ENCODE assay signal across 8 mouse cellular contexts in genomic region chr16:25041855-25042529, GRCm38 (mm10).
A peak's percentile ranks its signal among the peaks of the same experiment; 100 is the strongest.
DNase-seq lines count a peak whose midpoint lies in the region; ATAC-seq and TF ChIP-seq lines count a peak whose summit lies in the region.

No protein-coding gene starts in this region.

- no peaks in the 10 kb centered on the region for H3K9me3 ChIP-seq in intestine, embryonic 15.5 days
- no peaks in the 10 kb centered on the region for H3K9me3 ChIP-seq in stomach, postnatal 0 days (ENCODE audit: control insufficient read depth, low read length)

- no peak for TF ChIP-seq CTCF in stomach, postnatal 0 days (IDR thresholded peaks at IDR 0.05; ENCODE audit: low read depth)

- TF ChIP-seq EP300 in stomach, postnatal 0 days (optimal IDR thresholded peaks at IDR 0.05), result no peak

- ATAC-seq in intestine, embryonic 15.5 days, result 0 out of 2 replicates have a peak, but pooled peaks have one; percentile 39
- peak; percentile 38; the same call in 1 of the 2 replicates for ATAC-seq in stomach, postnatal 0 days (ENCODE audit: low FRiP score, low TSS enrichment)
- ATAC-seq in megakaryocyte-erythroid progenitor cell, adult 5-6 weeks (replicated peaks; ENCODE audit: low FRiP score, low TSS enrichment, poor library complexity, severe bottlenecking), result no peak

- WGBS in intestine, embryonic 15.5 days, result 46% methylated on average over 5 of the region's 5 CpGs
- WGBS in stomach, postnatal 0 days, result 38% methylated on average over 5 of the region's 5 CpGs

- H3K27ac ChIP-seq in intestine, embryonic 15.5 days, result no peak overlapping the region
- H3K27ac ChIP-seq in stomach, postnatal 0 days (replicated peaks), result peak overlapping the region; percentile 65

- no peak overlapping the region for H3K4me2 ChIP-seq in intestine, embryonic 15.5 days (replicated peaks)
- no peak overlapping the region for H3K4me2 ChIP-seq in stomach, postnatal 0 days (replicated peaks; ENCODE audit: low read depth)

- no peak overlapping the region for H3K9ac ChIP-seq in intestine, embryonic 15.5 days
- no peak overlapping the region for H3K9ac ChIP-seq in stomach, postnatal 0 days (ENCODE audit: low read length)

- H3K4me1 ChIP-seq in intestine, embryonic 15.5 days (replicated peaks), result 0 out of 2 replicates have a peak, but pooled peaks cover 8% of the 10 kb centered on the region
- no peaks in the 10 kb centered on the region for H3K4me1 ChIP-seq in stomach, postnatal 0 days (replicated peaks; ENCODE audit: control insufficient read depth, insufficient read depth)

- H3K4me3 ChIP-seq in intestine, embryonic 15.5 days (replicated peaks), result no peak overlapping the region
- H3K4me3 ChIP-seq in stomach, postnatal 0 days (ENCODE audit: low read depth, low read length), result no peak overlapping the region

- no peaks in the 10 kb centered on the region for H3K27me3 ChIP-seq in intestine, embryonic 15.5 days (replicated peaks)
- H3K27me3 ChIP-seq in stomach, postnatal 0 days (ENCODE audit: control insufficient read depth, insufficient read depth, low read length), result no peaks in the 10 kb centered on the region

- no peaks in the 10 kb centered on the region for H3K36me3 ChIP-seq in intestine, embryonic 15.5 days
- no peaks in the 10 kb centered on the region for H3K36me3 ChIP-seq in stomach, postnatal 0 days (ENCODE audit: control insufficient read depth, insufficient read depth, low read length)

- peak; percentile 28 for DNase-seq in gastrocnemius, adult 18-20 months (ENCODE audit: low spot score)
- no peak for DNase-seq in gastrocnemius, postnatal 36 days
- DNase-seq in right cerebral cortex, adult 2 months (ENCODE audit: low spot score in 2 of 2), result peak; percentile 56 to 66
- no peak for DNase-seq in right cerebral cortex, postnatal 4 days
- DNase-seq in stomach, postnatal 0 days (ENCODE audit: low spot score), result no peak
- no peak for DNase-seq in testis, postnatal 10 days (ENCODE audit: low spot score)

- intact Hi-C loops in gastrocnemius, postnatal 36 days (cut with DNase I), result no loop called here

Comparison
In these comparisons a context has a peak if more than half of its experiments do, and no peak if none do; other contexts are left out.
1. DNase-seq: peak in gastrocnemius, adult 18-20 months (single experiment) and right cerebral cortex, adult 2 months (2 of 2); none in gastrocnemius, postnatal 36 days (0 of 2), right cerebral cortex, postnatal 4 days (single experiment), stomach, postnatal 0 days (single experiment) and testis, postnatal 10 days (single experiment).